In the genomic region with DNA sequence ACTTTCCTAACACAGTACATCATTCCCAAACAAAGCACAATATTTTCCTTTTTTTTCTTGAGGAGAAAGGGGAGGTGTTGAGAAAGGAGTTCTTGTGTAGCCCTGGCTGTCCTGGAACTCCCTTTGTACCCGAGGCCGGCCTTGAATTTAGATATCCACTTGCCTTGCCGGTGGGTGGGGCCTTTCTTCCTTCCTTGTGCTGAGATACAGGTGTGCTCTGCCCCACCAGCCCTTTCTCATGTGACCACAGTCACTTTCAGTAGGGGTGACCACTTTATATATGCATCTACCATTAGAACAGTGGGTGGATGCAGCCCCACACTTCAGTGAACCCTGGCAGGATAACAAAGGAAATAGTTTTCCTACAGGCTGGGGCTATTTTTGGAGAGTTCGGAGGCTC, we compare ENCODE assay signal across 9 mouse cellular contexts.
"Had no signal": no experiment of that assay in that cellular context is flagged by ENCODE, and none has a peak within 500 bp of the region (broad histone marks: within the 10 kb centered on the region; RNA-seq: fewer than 3 reads in every experiment).

No protein-coding gene starts in this region.

- DNase-seq: kidney, postnatal 25 days; layer of hippocampus, postnatal 36 days; left cerebral cortex, postnatal 4 days; lung, adult 18-20 months; lung, postnatal 10 days; lung, postnatal 4 days; midbrain, embryonic 14.5 days; thymus, adult 18-20 months; thymus, postnatal 36 days had no signal
